Mouse (Mus musculus): ENCODE data around the gene Dap.

DNA sequence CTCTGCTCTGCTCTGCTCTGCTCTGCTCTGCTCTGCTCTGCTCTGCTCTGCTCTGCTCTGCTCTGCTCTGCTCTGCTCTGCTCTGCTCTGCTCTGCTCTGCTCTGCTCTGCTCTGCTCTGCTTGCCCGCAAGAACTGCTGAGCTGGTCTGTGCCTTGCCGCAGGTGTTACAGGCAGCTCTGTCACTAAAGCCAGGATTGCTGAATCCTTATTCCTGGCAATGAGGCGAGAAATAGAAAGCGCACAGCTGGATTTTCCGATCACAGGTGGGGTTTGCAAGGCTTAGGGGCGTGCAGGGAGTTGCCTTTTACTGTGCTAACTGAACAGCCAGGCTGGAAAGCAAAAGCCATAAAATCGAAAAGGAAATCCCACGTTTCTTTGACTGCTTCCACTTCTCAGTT lies 47.5 kb upstream of the Dap start:
- TF ChIP-seq CTCF (IDR thresholded peaks at IDR 0.05; ENCODE audit: control insufficient read depth, insufficient read depth, insufficient replicate concordance, low read depth, low read length), result no peak
- TF ChIP-seq POLR2A (IDR thresholded peaks at IDR 0.05; ENCODE audit: control insufficient read depth, low read depth, low read length), result no peak

Data from testis, adult 2 months (tissue).